Mouse (Mus musculus) intestine, postnatal 0 days (tissue): ENCODE measurements at regions not wholly inside any gene's neighbourhood (a gene's known extent, or its start where the extent isn't known, plus 50 kb on each side); places are given as distances from the start of the nearest gene placed in this dataset.

ENCODE experiments used
- ATAC-seq: fragments of 200-750 bp; cut with Nextera tagmentation; 2 replicates; pipeline ENCODE4 v1.8.0; 2017; ENCODE audit warnings: mild to moderate bottlenecking, moderate TSS enrichment, moderate library complexity
- H3K27ac ChIP-seq: fragments of 300-500 bp; sonication (generic); 2 replicates; pipeline ENCODE4 v1.5.1; 2014; ENCODE audit warnings: mild to moderate bottlenecking, low read depth, low read length, moderate library complexity
- H3K27me3 ChIP-seq: fragments of 300-500 bp; sonication (generic); replicated peaks from 2 replicates; pipeline ENCODE4 v1.6.1; 2014; ENCODE audit warnings: low read length, mixed read lengths; ENCODE audit not compliant: control insufficient read depth, insufficient read depth
- H3K36me3 ChIP-seq: fragments of 300-500 bp; sonication (generic); 2 replicates; pipeline ENCODE4 v1.6.1; 2014; ENCODE audit warnings: mild to moderate bottlenecking, moderate library complexity; ENCODE audit not compliant: control insufficient read depth, insufficient read depth
- H3K4me1 ChIP-seq: fragments of 300-500 bp; sonication (generic); replicated peaks from 2 replicates; pipeline ENCODE4 v1.6.1; 2014; ENCODE audit warnings: antibody characterized with exemption, low read length, mixed read lengths; ENCODE audit not compliant: control insufficient read depth, insufficient read depth
- H3K4me2 ChIP-seq: fragments of 300-500 bp; sonication (generic); replicated peaks from 2 replicates; pipeline ENCODE4 v1.6.1; 2014; ENCODE audit warnings: low read depth, mild to moderate bottlenecking, moderate library complexity
- H3K4me3 ChIP-seq: fragments of 300-500 bp; sonication (generic); 2 replicates; pipeline ENCODE4 v1.5.1; 2014; ENCODE audit warnings: low read depth, low read length
- H3K9ac ChIP-seq: fragments of 300-500 bp; sonication (generic); 2 replicates; pipeline ENCODE4 v1.6.1; 2014; ENCODE audit warnings: mild to moderate bottlenecking, low read depth, low read length
- H3K9me3 ChIP-seq: fragments of 300-500 bp; sonication (generic); 2 replicates; pipeline ENCODE4 v1.6.1; 2016; ENCODE audit warnings: mixed run types; ENCODE audit not compliant: control insufficient read depth
- CTCF ChIP-seq: sonication (generic); IDR thresholded peaks from 2 replicates; pipeline ENCODE4 v1.5.1; 2016; ENCODE audit warnings: low read depth, mild to moderate bottlenecking, control low read depth, antibody characterized with exemption, moderate library complexity
- WGBS: fragments of 180-500 bp; shearing (Covaris S2); extraction: QIAGEN DNeasy Blood & Tissue Kit; methylation state at CpG from one replicate; pipeline ENCODE4 v1.1.7; 2014; 5-methylcytosine and 5-hydroxymethylcytosine counted together

- Histone ChIP-seq H3K4me3 (no peak overlapping the region), H3K36me3 (no peaks in the 10 kb centered on the region), H3K27ac (no peak overlapping the region), H3K27me3 (no peaks in the 10 kb centered on the region), H3K9ac (no peak overlapping the region), H3K4me2 (no peak overlapping the region), H3K4me1 (no peaks in the 10 kb centered on the region), H3K9me3 (no peaks in the 10 kb centered on the region)
- TF ChIP-seq CTCF: no peak
- 95% methylated on average over 2 of the region's 2 CpGs for WGBS
- no peak for ATAC-seq
Observed at GRCm38 (mm10) chr13:35607710-35608109, 51.9 kb upstream of the Cdyl start.
